Mouse (Mus musculus) kidney, adult 2 months (tissue): ENCODE measurements around the gene Ap3b2.

Source experiments
- CTCF ChIP-seq: fragments of 200-500 bp; conservative IDR thresholded peaks from 2 replicates; pipeline ENCODE4 v1.5.1; 2011; ENCODE audit warnings: low read depth, mild to moderate bottlenecking, control low read depth, low read length, moderate library complexity, mixed read lengths; ENCODE audit not compliant: insufficient read depth, insufficient read length
- POLR2A ChIP-seq: fragments of 200-500 bp; IDR thresholded peaks from one replicate; pipeline ENCODE4 v1.6.1; 2011; ENCODE audit warnings: low read depth, low read length, control low read depth

DNA sequence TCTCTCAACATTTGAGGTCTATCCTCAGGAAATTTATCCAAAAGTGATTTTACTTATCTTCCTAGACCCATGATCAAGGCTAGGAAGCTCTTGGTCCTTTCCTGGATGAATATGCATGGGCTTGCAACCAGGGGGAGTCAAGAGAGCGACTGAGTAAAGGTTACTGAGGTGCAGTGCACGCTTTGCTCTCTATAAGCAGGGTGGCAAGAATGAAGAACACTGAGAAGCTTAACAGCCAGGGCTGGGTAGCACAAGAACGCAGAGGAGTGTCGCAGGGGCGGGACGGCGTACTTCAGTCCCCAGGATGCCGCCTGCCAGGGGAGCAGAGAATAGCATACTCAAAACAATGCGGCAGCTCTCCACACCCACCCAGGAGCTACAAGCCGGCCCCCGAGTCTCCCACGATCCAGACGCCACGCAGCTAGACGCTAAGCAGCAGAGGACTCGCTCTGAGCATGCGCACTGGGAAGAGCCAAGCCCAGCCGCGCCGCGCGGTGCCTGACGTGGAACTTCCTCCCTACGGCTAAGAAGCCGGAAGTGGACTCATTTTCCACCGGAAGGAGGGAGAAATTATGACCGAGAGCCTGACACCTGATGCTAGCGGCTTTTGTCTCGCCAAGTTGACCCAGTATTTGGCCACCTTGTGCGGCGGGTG lies 29.4 kb upstream of the Ap3b2 start:
- TF ChIP-seq CTCF (no peak), POLR2A (peak; percentile 78)
